Mouse (Mus musculus): Measurements from ENCODE around the gene Ncor1. TPM values are rescaled to one million over a fixed set of nuclear protein-coding genes. Genes with fewer than 3 reads are reported as not detected.

Gene Ncor1
- polyA plus RNA-seq (2012; ENCODE audit: insufficient read depth, insufficient read length, missing spikeins), result 150 and 164 TPM in 2 replicates

GRCm38 (mm10) chr11:62458276-62458724, at the start of gene Ncor1, which contains the start of gene Pigl:
TSS of gene Ncor1 (minus strand) at chr11:62458541.
TSS of gene Pigl (plus strand) at chr11:62458460.
- TF ChIP-seq POLR2A (IDR thresholded peaks at IDR 0.05; ENCODE audit: borderline replicate concordance, low read depth, low read length) (no peak), CTCF (IDR thresholded peaks at IDR 0.05; ENCODE audit: low read depth, low read length) (no peak)
- Histone ChIP-seq H3K4me3 (ENCODE audit: insufficient read depth, low read length) (peak within 1 kb of the TSS; percentile 99), H3K4me1 (ENCODE audit: control insufficient read depth, insufficient read depth, low read length) (peaks cover 12% of the 10 kb centered on the region), H3K27ac (ENCODE audit: insufficient read depth, low read depth, low read length) (peak within 1 kb of the TSS; percentile 87)

GRCm38 (mm10) chr11:62507683-62508082, 49.3 kb upstream of the Ncor1 start:
- Histone ChIP-seq H3K27ac (ENCODE audit: insufficient read depth, low read depth, low read length) (no peak overlapping the region), H3K4me1 (ENCODE audit: control insufficient read depth, insufficient read depth, low read length) (no peaks in the 10 kb centered on the region), H3K4me3 (ENCODE audit: insufficient read depth, low read length) (no peak overlapping the region)
- TF ChIP-seq CTCF (IDR thresholded peaks at IDR 0.05; ENCODE audit: low read depth, low read length), result no peak
- TF ChIP-seq POLR2A (IDR thresholded peaks at IDR 0.05; ENCODE audit: borderline replicate concordance, low read depth, low read length), result no peak

- no peak for TF ChIP-seq POLR2A (IDR thresholded peaks at IDR 0.05; ENCODE audit: borderline replicate concordance, low read depth, low read length)
- Histone ChIP-seq H3K4me1 (ENCODE audit: control insufficient read depth, insufficient read depth, low read length) (peaks cover 2% of the 10 kb centered on the region), H3K4me3 (ENCODE audit: insufficient read depth, low read length) (no peak overlapping the region), H3K27ac (ENCODE audit: insufficient read depth, low read depth, low read length) (no peak overlapping the region)
Measured at GRCm38 (mm10) chr11:62500529-62500928, 42.2 kb upstream of the Ncor1 start.

- H3K4me1 ChIP-seq (ENCODE audit: control insufficient read depth, insufficient read depth, low read length), result peaks cover 14% of the 10 kb centered on the region
- TF ChIP-seq CTCF (IDR thresholded peaks at IDR 0.05; ENCODE audit: low read depth, low read length), result no peak
- TF ChIP-seq POLR2A (IDR thresholded peaks at IDR 0.05; ENCODE audit: borderline replicate concordance, low read depth, low read length), result no peak
- no peak overlapping the region for H3K4me3 ChIP-seq (ENCODE audit: insufficient read depth, low read length)
- no peak overlapping the region for H3K27ac ChIP-seq (ENCODE audit: insufficient read depth, low read depth, low read length)
Measured at GRCm38 (mm10) chr11:62498802-62499201, 40.5 kb upstream of the Ncor1 start.

- Histone ChIP-seq H3K4me3 (ENCODE audit: insufficient read depth, low read length) (no peak overlapping the region), H3K4me1 (ENCODE audit: control insufficient read depth, insufficient read depth, low read length) (peaks cover 14% of the 10 kb centered on the region), H3K27ac (ENCODE audit: insufficient read depth, low read depth, low read length) (no peak overlapping the region)
- TF ChIP-seq CTCF (IDR thresholded peaks at IDR 0.05; ENCODE audit: low read depth, low read length), result no peak
Measured at GRCm38 (mm10) chr11:62497181-62497580, 38.8 kb upstream of the Ncor1 start.

- H3K4me1 ChIP-seq (ENCODE audit: control insufficient read depth, insufficient read depth, low read length), result peaks cover 14% of the 10 kb centered on the region
- TF ChIP-seq CTCF (IDR thresholded peaks at IDR 0.05; ENCODE audit: low read depth, low read length) (no peak), POLR2A (IDR thresholded peaks at IDR 0.05; ENCODE audit: borderline replicate concordance, low read depth, low read length) (no peak)
- H3K4me3 ChIP-seq (ENCODE audit: insufficient read depth, low read length), result no peak overlapping the region
- H3K27ac ChIP-seq (ENCODE audit: insufficient read depth, low read depth, low read length), result no peak overlapping the region
Measured at GRCm38 (mm10) chr11:62496151-62496715, 37.9 kb upstream of the Ncor1 start.

- H3K4me3 ChIP-seq (ENCODE audit: insufficient read depth, low read length), result no peak overlapping the region
- no peak overlapping the region for H3K27ac ChIP-seq (ENCODE audit: insufficient read depth, low read depth, low read length)
- H3K4me1 ChIP-seq (ENCODE audit: control insufficient read depth, insufficient read depth, low read length), result peaks cover 14% of the 10 kb centered on the region
- TF ChIP-seq POLR2A (IDR thresholded peaks at IDR 0.05; ENCODE audit: borderline replicate concordance, low read depth, low read length), result no peak
- no peak for TF ChIP-seq CTCF (IDR thresholded peaks at IDR 0.05; ENCODE audit: low read depth, low read length)
Measured at GRCm38 (mm10) chr11:62495276-62495801, 37.0 kb upstream of the Ncor1 start.

GRCm38 (mm10) chr11:62494754-62495275, 36.5 kb upstream of the Ncor1 start:
- H3K4me1 ChIP-seq (ENCODE audit: control insufficient read depth, insufficient read depth, low read length), result peaks cover 14% of the 10 kb centered on the region
- no peak overlapping the region for H3K27ac ChIP-seq (ENCODE audit: insufficient read depth, low read depth, low read length)
- H3K4me3 ChIP-seq (ENCODE audit: insufficient read depth, low read length), result no peak overlapping the region
- TF ChIP-seq CTCF (IDR thresholded peaks at IDR 0.05; ENCODE audit: low read depth, low read length) (no peak), POLR2A (IDR thresholded peaks at IDR 0.05; ENCODE audit: borderline replicate concordance, low read depth, low read length) (no peak)

GRCm38 (mm10) chr11:62493701-62494100, 35.4 kb upstream of the Ncor1 start:
- TF ChIP-seq CTCF (IDR thresholded peaks at IDR 0.05; ENCODE audit: low read depth, low read length) (no peak), POLR2A (IDR thresholded peaks at IDR 0.05; ENCODE audit: borderline replicate concordance, low read depth, low read length) (no peak)
- no peak overlapping the region for H3K27ac ChIP-seq (ENCODE audit: insufficient read depth, low read depth, low read length)
- H3K4me3 ChIP-seq (ENCODE audit: insufficient read depth, low read length), result no peak overlapping the region
- H3K4me1 ChIP-seq (ENCODE audit: control insufficient read depth, insufficient read depth, low read length), result peaks cover 16% of the 10 kb centered on the region

- TF ChIP-seq POLR2A (IDR thresholded peaks at IDR 0.05; ENCODE audit: borderline replicate concordance, low read depth, low read length) (no peak), CTCF (IDR thresholded peaks at IDR 0.05; ENCODE audit: low read depth, low read length) (no peak)
- no peak overlapping the region for H3K4me3 ChIP-seq (ENCODE audit: insufficient read depth, low read length)
- H3K4me1 ChIP-seq (ENCODE audit: control insufficient read depth, insufficient read depth, low read length), result peaks cover 8% of the 10 kb centered on the region
- H3K27ac ChIP-seq (ENCODE audit: insufficient read depth, low read depth, low read length), result no peak overlapping the region
Measured at GRCm38 (mm10) chr11:62487540-62488350, 29.4 kb upstream of the Ncor1 start.
